Mouse (Mus musculus) liver, embryonic 12.5 days (tissue): ENCODE measurements around the gene Abcc2. TPM values are rescaled to one million over a fixed set of nuclear protein-coding genes. Genes with fewer than 3 reads are reported as not detected.

Experiments
- ATAC-seq: fragments of 200-750 bp; cut with Nextera tagmentation; 2 replicates; pipeline ENCODE4 v1.8.0; 2017; ENCODE audit warnings: moderate number of reproducible peaks, mild to moderate bottlenecking, moderate library complexity
- H3K27ac ChIP-seq: fragments of 300-500 bp; sonication (generic); 2 replicates; pipeline ENCODE4 v1.5.1; 2016; ENCODE audit warnings: mild to moderate bottlenecking
- H3K27me3 ChIP-seq: fragments of 300-500 bp; sonication (generic); replicated peaks from 2 replicates; pipeline ENCODE4 v1.6.1; 2016; ENCODE audit warnings: mild to moderate bottlenecking, moderate library complexity
- H3K36me3 ChIP-seq: fragments of 300-500 bp; sonication (generic); 2 replicates; pipeline ENCODE4 v1.6.1; 2016; ENCODE audit warnings: mild to moderate bottlenecking, moderate library complexity
- H3K4me1 ChIP-seq: fragments of 300-500 bp; sonication (generic); 2 replicates; pipeline ENCODE4 v1.6.1; 2016
- H3K4me2 ChIP-seq: fragments of 300-500 bp; sonication (generic); 2 replicates; pipeline ENCODE4 v1.6.1; 2016; ENCODE audit warnings: mild to moderate bottlenecking, moderate library complexity
- H3K4me3 ChIP-seq: fragments of 300-500 bp; sonication (generic); 2 replicates; pipeline ENCODE4 v1.5.1; 2016; ENCODE audit warnings: mild to moderate bottlenecking, moderate library complexity
- H3K9ac ChIP-seq: fragments of 300-500 bp; sonication (generic); 2 replicates; pipeline ENCODE4 v1.6.1; 2016; ENCODE audit warnings: mild to moderate bottlenecking, moderate library complexity
- H3K9me3 ChIP-seq: fragments of 300-500 bp; sonication (generic); replicated peaks from 2 replicates; pipeline ENCODE4 v1.6.1; 2016; ENCODE audit warnings: mild to moderate bottlenecking, moderate library complexity
- WGBS: fragments of 180-500 bp; shearing (Covaris S2); methylation state at CpG from one replicate; pipeline ENCODE4 v1.1.7; 2016; ENCODE audit not compliant: insufficient replicate concordance; 5-methylcytosine and 5-hydroxymethylcytosine counted together
- polyA plus RNA-seq: library from polyadenylated mRNA; unstranded; fragments of >200 nt; fragmentation: Nextera tagmentation; extraction: Ambion mirVana; gene quantifications from 2 replicates; pipeline ENCODE4 v1.2.1, GENCODE M21; 2016

Abcc2 gene
- polyA plus RNA-seq, 1 experiment from 2014 or later, result 8.8 TPM

DNA sequence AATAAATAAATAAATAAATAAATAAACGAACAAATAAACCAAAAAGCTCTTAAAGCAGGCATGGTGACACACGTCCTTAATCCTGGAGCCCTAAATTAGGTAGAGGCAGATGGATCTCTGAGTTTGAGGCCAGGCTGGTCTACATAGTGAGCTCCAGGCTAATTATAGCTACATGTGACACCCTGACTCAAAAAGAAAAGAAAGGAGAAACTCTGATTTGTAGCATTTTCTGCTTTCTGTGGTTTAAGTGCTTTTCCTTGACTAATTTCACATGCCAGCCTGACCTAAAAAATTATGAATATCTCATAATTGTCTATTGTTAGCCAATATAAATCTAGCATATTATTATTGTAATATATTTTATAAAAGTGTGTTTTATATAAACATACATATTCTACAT lies 19.6 kb upstream of the Abcc2 start:
- ATAC-seq, result no peak
- Histone ChIP-seq H3K4me3 (no peak overlapping the region), H3K9ac (no peak overlapping the region), H3K27ac (no peak overlapping the region), H3K4me2 (no peak overlapping the region), H3K36me3 (peaks cover 12% of the 10 kb centered on the region; the same call in 1 of the 2 replicates), H3K4me1 (no peaks in the 10 kb centered on the region), H3K27me3 (no peaks in the 10 kb centered on the region), H3K9me3 (no peaks in the 10 kb centered on the region)
- 66% methylated on average over 2 of the region's 2 CpGs for WGBS

DNA sequence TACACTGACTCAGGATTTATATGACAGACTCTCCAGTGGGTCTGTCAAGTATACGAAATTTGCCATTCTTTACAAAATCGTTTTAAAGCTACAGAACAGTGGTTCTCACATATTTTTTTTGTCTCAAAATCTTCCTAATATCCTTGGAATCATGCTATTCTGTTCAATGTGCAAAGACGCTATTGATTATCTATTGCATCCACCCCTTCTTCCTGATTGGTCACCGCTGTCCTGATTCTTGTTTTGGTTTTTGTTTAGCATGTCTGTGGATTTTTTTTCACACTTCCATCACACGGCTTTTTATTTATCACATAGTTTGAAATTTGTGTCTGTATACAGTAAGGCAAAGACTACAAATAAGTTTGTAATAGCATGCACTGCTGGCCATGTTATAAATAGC lies 15.5 kb upstream of the Abcc2 start:
- Histone ChIP-seq H3K4me1 (0 out of 2 replicates have a peak, but pooled peaks cover under 1% of the 10 kb centered on the region), H3K27ac (no peak overlapping the region), H3K4me2 (no peak overlapping the region), H3K27me3 (no peaks in the 10 kb centered on the region), H3K9me3 (no peaks in the 10 kb centered on the region), H3K36me3 (0 out of 2 replicates have a peak, but pooled peaks cover 3% of the 10 kb centered on the region), H3K9ac (no peak overlapping the region), H3K4me3 (no peak overlapping the region)
- 75% methylated on average over 5 of the region's 5 CpGs for WGBS
- no peak for ATAC-seq

DNA sequence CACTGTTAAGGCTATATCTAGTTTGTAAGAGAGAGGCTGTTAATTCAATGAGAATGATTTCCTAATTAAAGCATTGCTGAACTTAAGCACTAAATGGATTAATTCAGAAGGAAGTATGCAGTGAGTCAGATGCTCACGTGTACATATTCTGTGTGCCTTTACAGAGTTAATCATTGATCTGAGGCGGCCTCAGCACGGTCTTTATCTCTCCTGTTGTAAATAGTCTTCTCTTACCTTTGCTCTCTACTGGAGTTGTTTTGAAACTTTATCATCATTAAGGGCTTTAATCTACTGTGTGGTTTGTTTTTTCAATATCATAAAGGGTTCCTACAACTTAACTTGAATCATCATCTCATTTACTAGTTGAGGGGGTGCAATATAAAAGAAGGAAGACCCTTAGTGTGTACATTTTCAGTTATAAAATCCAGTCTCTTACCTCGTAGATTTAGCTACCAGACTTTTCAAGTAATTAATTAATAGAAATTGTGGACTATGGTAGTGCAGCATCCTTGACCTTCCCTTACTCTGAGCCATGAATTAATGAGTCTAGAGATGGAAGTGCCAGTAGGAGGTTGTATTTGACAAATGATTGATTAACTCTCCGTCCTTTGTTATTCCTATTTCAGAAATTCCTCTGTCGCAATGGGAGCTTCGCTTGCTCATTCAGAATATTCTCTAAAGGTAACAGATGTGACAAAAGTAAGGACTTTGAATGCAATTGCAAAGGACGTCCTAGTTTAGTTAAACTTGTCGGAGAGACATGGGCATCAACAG lies 14.3 kb upstream of the Abcc2 start:
- 61% methylated on average over 9 of the region's 9 CpGs for WGBS
- Histone ChIP-seq H3K4me1 (peaks cover 3% of the 10 kb centered on the region; the same call in 1 of the 2 replicates), H3K9me3 (no peaks in the 10 kb centered on the region), H3K4me3 (no peak overlapping the region), H3K9ac (no peak overlapping the region), H3K4me2 (no peak overlapping the region), H3K36me3 (0 out of 2 replicates have a peak, but pooled peaks cover 3% of the 10 kb centered on the region), H3K27ac (no peak overlapping the region), H3K27me3 (no peaks in the 10 kb centered on the region)
- no peak for ATAC-seq

DNA sequence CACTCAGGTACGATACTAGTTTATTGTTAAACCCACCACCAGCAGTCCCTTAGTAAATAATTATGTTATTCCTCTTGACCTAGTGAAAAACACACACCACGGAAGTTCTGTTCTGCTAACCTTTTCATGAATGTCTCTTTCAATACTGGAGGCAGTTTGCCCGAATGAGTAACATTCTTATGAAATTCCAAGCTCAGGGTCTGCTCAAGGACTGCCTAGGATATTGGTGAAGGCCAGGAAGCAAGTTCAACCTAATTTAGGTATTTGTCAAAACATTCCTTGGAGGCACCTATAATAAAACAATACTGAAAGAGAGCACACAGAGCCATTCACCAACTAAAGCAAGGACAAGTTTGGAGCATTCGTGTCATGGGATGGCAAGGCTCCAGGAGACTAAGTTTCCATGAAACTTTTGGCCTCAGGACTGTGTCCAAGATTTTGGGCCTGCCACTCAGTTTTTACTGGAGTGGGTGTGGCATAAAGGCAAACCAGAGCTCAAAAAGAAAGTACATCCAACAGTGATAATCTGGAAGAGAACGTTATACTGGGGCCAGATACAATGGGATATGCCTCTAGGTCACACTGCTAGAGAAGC lies 12.5 kb upstream of the Abcc2 start:
- no peak overlapping the region for H3K4me3 ChIP-seq
- H3K9me3 ChIP-seq, result no peaks in the 10 kb centered on the region
- no peak overlapping the region for H3K9ac ChIP-seq
- no peak for ATAC-seq
- H3K27ac ChIP-seq, result no peak overlapping the region
- H3K27me3 ChIP-seq, result no peaks in the 10 kb centered on the region
- peaks cover 15% of the 10 kb centered on the region for H3K4me1 ChIP-seq
- 67% methylated on average over 5 of the region's 5 CpGs for WGBS
- H3K4me2 ChIP-seq, result no peak overlapping the region
- H3K36me3 ChIP-seq, result 0 out of 2 replicates have a peak, but pooled peaks cover 3% of the 10 kb centered on the region

DNA sequence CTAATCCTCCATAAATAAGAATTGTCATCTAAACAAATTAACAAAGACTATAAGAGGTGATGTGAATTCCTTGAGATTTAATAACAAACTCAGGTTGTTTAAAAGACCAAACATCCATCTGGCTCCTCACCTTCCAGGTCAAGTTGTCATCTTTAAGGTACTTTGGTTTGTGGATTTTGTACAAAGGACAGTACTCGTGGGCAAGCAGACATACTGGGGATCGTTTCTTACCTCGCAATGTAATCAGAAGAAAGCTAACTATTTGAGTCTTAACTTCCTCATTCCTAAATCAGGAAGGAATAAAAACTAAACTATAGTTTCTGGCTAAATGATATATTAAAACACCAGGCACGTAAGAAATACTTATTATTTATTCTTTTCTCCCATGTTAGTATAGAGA lies 11.4 kb upstream of the Abcc2 start:
- 0 out of 2 replicates have a peak, but pooled peaks cover 3% of the 10 kb centered on the region for H3K36me3 ChIP-seq
- H3K9me3 ChIP-seq, result no peaks in the 10 kb centered on the region
- no peak overlapping the region for H3K27ac ChIP-seq
- H3K4me3 ChIP-seq, result no peak overlapping the region
- H3K27me3 ChIP-seq, result no peaks in the 10 kb centered on the region
- no peak for ATAC-seq
- H3K4me1 ChIP-seq, result peaks cover 24% of the 10 kb centered on the region
- no peak overlapping the region for H3K4me2 ChIP-seq
- WGBS, result 37% methylated on average over 4 of the region's 4 CpGs
- H3K9ac ChIP-seq, result no peak overlapping the region

DNA sequence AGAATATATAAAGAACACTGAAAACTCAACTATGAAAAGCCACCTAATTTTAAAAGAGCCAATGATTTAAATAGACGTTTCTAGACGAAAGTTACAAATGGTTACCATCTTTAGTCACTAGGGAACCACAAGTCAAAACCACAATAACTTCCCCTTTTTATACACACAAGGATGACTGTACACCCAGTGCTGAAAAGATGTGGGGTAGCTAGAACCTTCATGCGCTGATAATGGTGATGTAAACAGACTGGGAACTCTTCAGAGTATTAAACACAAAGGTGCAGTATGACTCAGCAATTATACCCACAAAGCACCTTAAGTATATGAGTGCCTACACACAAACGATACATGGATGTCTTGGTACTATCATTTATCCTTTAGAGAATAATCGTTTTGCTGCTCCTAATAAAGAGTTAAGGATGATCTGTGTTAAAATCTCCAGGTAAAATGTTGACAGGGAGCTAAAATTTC lies 10.5 kb upstream of the Abcc2 start:
- Histone ChIP-seq H3K9me3 (no peaks in the 10 kb centered on the region), H3K27ac (no peak overlapping the region), H3K36me3 (0 out of 2 replicates have a peak, but pooled peaks cover 3% of the 10 kb centered on the region), H3K4me1 (peaks cover 27% of the 10 kb centered on the region), H3K4me2 (no peak overlapping the region), H3K27me3 (no peaks in the 10 kb centered on the region), H3K4me3 (no peak overlapping the region), H3K9ac (no peak overlapping the region)
- ATAC-seq, result no peak
- 31% methylated on average over 5 of the region's 5 CpGs for WGBS

DNA sequence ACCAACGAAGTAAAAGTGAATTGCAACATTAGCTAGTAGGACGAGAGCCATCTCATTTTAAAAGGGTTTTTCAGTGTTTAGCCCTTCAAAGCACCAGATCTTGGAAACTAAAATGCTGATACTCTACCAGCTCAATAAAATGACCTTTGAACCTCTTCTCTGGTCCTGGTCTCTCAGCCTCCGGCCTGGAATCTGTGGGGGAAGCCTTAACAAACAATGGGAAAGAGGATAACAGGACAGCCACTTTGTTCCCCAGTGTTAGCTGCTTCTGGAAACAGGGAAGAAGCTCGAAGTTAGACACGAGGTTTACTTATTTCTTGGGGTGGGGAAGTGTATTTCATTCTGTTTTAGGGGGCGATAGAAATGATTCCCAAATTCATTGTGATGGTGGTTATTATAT lies 9.7 kb upstream of the Abcc2 start:
- H3K4me1 ChIP-seq, result peaks cover 27% of the 10 kb centered on the region
- no peak overlapping the region for H3K9ac ChIP-seq
- 68% methylated on average over 6 of the region's 6 CpGs for WGBS
- H3K36me3 ChIP-seq, result 0 out of 2 replicates have a peak, but pooled peaks cover 3% of the 10 kb centered on the region
- no peak overlapping the region for H3K4me2 ChIP-seq
- no peaks in the 10 kb centered on the region for H3K27me3 ChIP-seq
- H3K27ac ChIP-seq, result no peak overlapping the region
- no peaks in the 10 kb centered on the region for H3K9me3 ChIP-seq
- no peak for ATAC-seq
- H3K4me3 ChIP-seq, result no peak overlapping the region

DNA sequence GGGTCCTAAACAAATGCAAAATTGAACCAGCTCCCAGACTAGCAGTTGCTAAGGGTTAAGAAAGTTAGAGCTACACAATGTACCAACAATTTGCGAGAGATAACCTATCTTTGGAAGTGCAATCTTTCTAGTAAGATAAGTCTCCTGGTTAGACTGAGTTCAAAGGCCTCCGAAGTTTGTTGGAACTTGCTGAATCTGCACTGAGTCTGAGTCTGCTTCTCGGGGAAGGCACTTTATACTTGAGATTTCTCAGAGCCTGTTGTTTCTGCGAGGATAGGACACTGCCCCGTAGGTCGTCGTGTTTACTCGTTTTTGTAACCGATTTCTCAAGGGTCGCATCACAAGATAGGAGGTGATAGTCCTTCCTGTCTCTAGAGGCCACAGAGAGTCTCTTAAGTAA lies 6.6 kb upstream of the Abcc2 start:
- peaks cover 30% of the 10 kb centered on the region for H3K4me1 ChIP-seq
- H3K9ac ChIP-seq, result no peak overlapping the region
- no peak overlapping the region for H3K27ac ChIP-seq
- no peaks in the 10 kb centered on the region for H3K36me3 ChIP-seq
- no peak overlapping the region for H3K4me2 ChIP-seq
- H3K4me3 ChIP-seq, result no peak overlapping the region
- WGBS, result 21% methylated on average over 10 of the region's 10 CpGs
- H3K27me3 ChIP-seq, result no peaks in the 10 kb centered on the region
- no peaks in the 10 kb centered on the region for H3K9me3 ChIP-seq
- ATAC-seq, result no peak

DNA sequence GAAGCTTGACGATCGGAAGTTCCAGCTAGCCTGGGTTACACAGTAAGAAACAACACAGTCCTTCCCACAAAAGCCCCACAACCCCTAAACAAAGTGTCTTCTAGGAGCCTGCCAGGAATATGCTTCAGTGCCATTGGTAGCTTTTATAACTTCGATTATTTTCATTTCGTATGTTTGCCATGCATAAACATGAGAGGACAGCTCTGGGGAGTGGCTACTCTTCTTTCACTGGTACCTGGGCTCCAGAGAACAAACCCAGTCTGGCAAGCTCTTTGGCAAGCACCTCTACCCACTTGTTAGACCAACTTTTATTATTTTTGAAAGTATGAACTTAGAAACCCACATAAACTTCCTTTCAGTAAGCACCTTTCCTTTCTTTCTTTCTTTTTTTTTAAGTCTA lies 5.4 kb upstream of the Abcc2 start:
- ATAC-seq, result no peak
- H3K27me3 ChIP-seq, result no peaks in the 10 kb centered on the region
- H3K4me2 ChIP-seq, result no peak overlapping the region
- no peaks in the 10 kb centered on the region for H3K36me3 ChIP-seq
- H3K9ac ChIP-seq, result no peak overlapping the region
- H3K27ac ChIP-seq, result no peak overlapping the region
- H3K9me3 ChIP-seq, result no peaks in the 10 kb centered on the region
- H3K4me1 ChIP-seq, result peaks cover 28% of the 10 kb centered on the region
- WGBS, result 68% methylated on average over 4 of the region's 4 CpGs
- H3K4me3 ChIP-seq, result no peak overlapping the region

DNA sequence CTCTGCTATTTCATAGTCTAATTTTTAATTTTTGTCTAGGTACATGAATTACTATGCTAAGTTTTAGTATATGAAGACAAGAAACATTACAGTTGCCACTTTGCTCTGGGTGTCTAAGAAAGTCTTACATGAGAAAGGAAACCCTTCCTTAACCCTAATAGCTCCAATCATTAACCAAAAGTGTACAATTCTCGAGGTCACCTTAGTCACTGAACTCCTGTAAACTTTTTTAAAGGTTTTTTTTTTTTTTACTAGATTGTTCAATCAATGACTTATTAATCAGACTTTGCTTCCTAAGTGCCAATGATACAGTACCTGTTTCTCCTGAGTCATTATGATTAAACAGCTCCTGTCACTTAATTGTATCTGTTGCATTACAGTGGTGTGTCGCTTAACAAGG lies 4.7 kb upstream of the Abcc2 start:
- Histone ChIP-seq H3K4me3 (no peak overlapping the region), H3K4me1 (peaks cover 27% of the 10 kb centered on the region), H3K27ac (no peak overlapping the region), H3K9ac (no peak overlapping the region), H3K27me3 (no peaks in the 10 kb centered on the region), H3K4me2 (no peak overlapping the region), H3K36me3 (no peaks in the 10 kb centered on the region), H3K9me3 (no peaks in the 10 kb centered on the region)
- ATAC-seq, result no peak
- 59% methylated on average over 2 of the region's 2 CpGs for WGBS

DNA sequence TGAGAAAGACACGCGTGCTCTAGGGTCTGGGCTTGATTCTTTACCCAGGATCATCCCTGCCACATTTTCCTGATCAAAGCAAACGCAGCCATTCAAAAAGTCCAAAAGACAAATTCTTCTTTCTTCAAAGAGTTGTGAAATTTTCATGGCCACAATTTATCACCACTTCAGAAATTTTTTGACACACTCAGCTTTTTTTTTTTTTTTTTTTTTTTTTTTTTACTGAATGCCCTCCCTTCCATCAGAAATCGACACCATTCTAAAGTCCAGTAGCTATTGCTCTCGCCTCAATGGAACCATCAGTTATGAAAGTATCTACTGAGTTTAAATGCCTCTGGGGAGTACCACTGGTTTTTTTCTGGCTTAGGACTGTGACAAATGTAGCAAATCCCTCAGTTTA lies 1.6 kb upstream of the Abcc2 start:
- no peaks in the 10 kb centered on the region for H3K27me3 ChIP-seq
- peaks cover 8% of the 10 kb centered on the region; the same call in 1 of the 2 replicates for H3K4me1 ChIP-seq
- no peak for ATAC-seq
- no peak overlapping the region for H3K4me3 ChIP-seq
- no peaks in the 10 kb centered on the region for H3K36me3 ChIP-seq
- H3K27ac ChIP-seq, result no peak overlapping the region
- no peak overlapping the region for H3K9ac ChIP-seq
- 51% methylated on average over 5 of the region's 5 CpGs for WGBS
- H3K4me2 ChIP-seq, result no peak overlapping the region
- no peaks in the 10 kb centered on the region for H3K9me3 ChIP-seq

DNA sequence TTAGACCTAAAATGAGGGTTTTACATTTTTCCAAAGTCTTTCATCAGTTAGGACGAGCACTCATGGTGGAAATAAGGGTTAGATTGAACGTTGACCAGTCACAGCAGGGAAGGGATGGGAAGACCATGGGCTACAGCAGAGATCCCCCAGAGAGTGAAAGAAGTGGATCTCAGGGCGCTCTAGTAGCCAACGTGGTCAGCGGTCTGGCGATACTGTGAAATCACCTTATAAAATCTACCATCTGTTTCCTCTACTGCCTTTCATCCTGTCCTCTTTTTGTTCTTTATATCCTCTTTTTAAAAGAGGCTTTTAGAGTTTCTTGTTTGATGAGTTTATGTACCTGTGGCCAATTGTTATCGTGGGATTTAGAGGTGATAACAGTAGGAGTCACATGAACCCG lies 2.8 kb downstream of the Abcc2 start:
- H3K4me3 ChIP-seq, result no peak overlapping the region

More for the DNA sequence above, 2.8 kb downstream of the Abcc2 start:
- ATAC-seq, result no peak
- Histone ChIP-seq H3K4me2 (peak overlapping the region; percentile 32), H3K9me3 (no peaks in the 10 kb centered on the region), H3K4me1 (peaks cover 8% of the 10 kb centered on the region; the same call in 1 of the 2 replicates), H3K9ac (no peak overlapping the region), H3K27ac (no peak overlapping the region), H3K36me3 (no peaks in the 10 kb centered on the region), H3K27me3 (no peaks in the 10 kb centered on the region)
- WGBS, result 47% methylated on average over 8 of the region's 8 CpGs
